Mouse (Mus musculus) bone marrow macrophage, adult 2 months (primary cell): ENCODE results near the gene Slc43a3. TPM values are rescaled to one million over a fixed set of nuclear protein-coding genes. Genes with fewer than 3 reads are reported as not detected.

Source experiments
- H3K27ac ChIP-seq: 2 replicates; pipeline ENCODE4 v1.5.1; 2012; ENCODE audit warnings: low read depth, low read length; ENCODE audit not compliant: insufficient read depth
- H3K4me1 ChIP-seq: 2 replicates; pipeline ENCODE4 v1.6.1; 2012; ENCODE audit warnings: low read length; ENCODE audit not compliant: control insufficient read depth, insufficient read depth
- H3K4me3 ChIP-seq: 2 replicates; pipeline ENCODE4 v1.5.1; 2012; ENCODE audit warnings: mild to moderate bottlenecking, low read length, moderate library complexity; ENCODE audit not compliant: insufficient read depth
- CTCF ChIP-seq: IDR thresholded peaks from 2 replicates; pipeline ENCODE4 v1.5.1; 2012; ENCODE audit warnings: low read depth, mild to moderate bottlenecking, low read length, moderate library complexity
- POLR2A ChIP-seq: IDR thresholded peaks from 2 replicates; pipeline ENCODE4 v1.6.1; 2012; ENCODE audit warnings: mild to moderate bottlenecking, low read depth, low read length, borderline replicate concordance
- polyA plus RNA-seq: library from polyadenylated mRNA; stranded (reverse); fragments of >200 nt; gene quantifications from 2 replicates; pipeline ENCODE4 v1.2.4, GENCODE M21; 2012; ENCODE audit not compliant: missing spikeins, insufficient read depth, insufficient read length

The Slc43a3 gene
- polyA plus RNA-seq, 1 experiment: 15.3 TPM

GRCm38 (mm10) chr2:85007729-85008128 is 71.3 kb downstream of the Slc43a3 start:
- TF ChIP-seq CTCF (no peak), POLR2A (no peak)
- Histone ChIP-seq H3K27ac (no peak overlapping the region), H3K4me3 (no peak overlapping the region), H3K4me1 (no peaks in the 10 kb centered on the region)

Other genes with a start within 250 kb of the Slc43a3 start
- gene Zdhhc5, start 221.4 kb upstream of the Slc43a3 start, polyA plus RNA-seq: 27.5 and 29.2 TPM in 2 replicates
- 16.4 and 16.6 TPM in 2 replicates for gene Clp1, start 209.2 kb upstream of the Slc43a3 start, polyA plus RNA-seq
- gene Ypel4, start 202.5 kb upstream of the Slc43a3 start, polyA plus RNA-seq: 0.70 and 0.92 TPM in 2 replicates
- not detected in 2 replicates for gene Gm19426, start 192.9 kb upstream of the Slc43a3 start, polyA plus RNA-seq
- gene Serping1, start 161.1 kb upstream of the Slc43a3 start, polyA plus RNA-seq: 0.83 TPM in 1 of 2 replicates, not detected in the other
- 107 and 110 TPM in 2 replicates for gene Ube2l6, start 137.8 kb upstream of the Slc43a3 start, polyA plus RNA-seq
- gene Smtnl1, start 113.9 kb upstream of the Slc43a3 start, polyA plus RNA-seq: not detected in 2 replicates
- 20.7 TPM in 2 replicates for gene Timm10, start 109.6 kb upstream of the Slc43a3 start, polyA plus RNA-seq
- not detected in 2 replicates for gene Slc43a1, start 97.7 kb upstream of the Slc43a3 start, polyA plus RNA-seq
- gene Rtn4rl2, start 49.9 kb upstream of the Slc43a3 start, polyA plus RNA-seq: not detected in 2 replicates
- not detected in 2 replicates for gene Prg2, start 43.9 kb downstream of the Slc43a3 start, polyA plus RNA-seq
- not detected in 2 replicates for gene Prg3, start 51.6 kb downstream of the Slc43a3 start, polyA plus RNA-seq
- gene Ssrp1, start 100.7 kb downstream of the Slc43a3 start, polyA plus RNA-seq: 96.1 and 96.7 TPM in 2 replicates
- 0.42 TPM in 1 of 2 replicates, not detected in the other for gene P2rx3, start 100.9 kb downstream of the Slc43a3 start, polyA plus RNA-seq
- 7.5 and 10.9 TPM in 2 replicates for gene Tnks1bp1, start 111.4 kb downstream of the Slc43a3 start, polyA plus RNA-seq
- gene Aplnr, start 199.6 kb downstream of the Slc43a3 start, polyA plus RNA-seq: not detected in 2 replicates